22 mouse cellular contexts compared by ENCODE assay signal in genomic region chr2:77498379-77498778, GRCm38 (mm10).
A peak's percentile ranks its signal among the peaks of the same experiment; 100 is the strongest.
DNase-seq lines count a peak whose midpoint lies in the region; ATAC-seq and TF ChIP-seq lines count a peak whose summit lies in the region.
"Had no signal": no experiment of that assay in that cellular context is flagged by ENCODE, and none has a peak within 500 bp of the region (broad histone marks: within the 10 kb centered on the region; RNA-seq: fewer than 3 reads in every experiment).

No protein-coding gene starts in this region.

- no peak overlapping the region for H3K4me3 ChIP-seq in liver, embryonic 13.5 days (replicated peaks)
- H3K4me3 ChIP-seq in liver, postnatal 0 days (ENCODE audit: low read depth, low read length) = no peak overlapping the region
- H3K4me3 ChIP-seq in forebrain, embryonic 16.5 days (replicated peaks; ENCODE audit: low read length) = no peak overlapping the region
- H3K4me3 ChIP-seq: embryonic facial prominence, embryonic 13.5 days; forebrain, embryonic 13.5 days; gastrocnemius, adult 2 months; heart, embryonic 10.5 days; hindbrain, embryonic 12.5 days had no signal

- no peaks in the 10 kb centered on the region for H3K27me3 ChIP-seq in liver, embryonic 13.5 days
- no peaks in the 10 kb centered on the region for H3K27me3 ChIP-seq in liver, postnatal 0 days (ENCODE audit: insufficient read depth, low read length)
- H3K27me3 ChIP-seq in forebrain, embryonic 16.5 days (replicated peaks; ENCODE audit: control insufficient read depth, insufficient read depth, low read length) = no peaks in the 10 kb centered on the region
- H3K27me3 ChIP-seq: CH12.LX; embryonic facial prominence, embryonic 13.5 days; forebrain, embryonic 13.5 days; hindbrain, embryonic 12.5 days had no signal

- H3K4me2 ChIP-seq in liver, embryonic 13.5 days = peak overlapping the region; percentile 36
- H3K4me2 ChIP-seq in liver, postnatal 0 days (ENCODE audit: low read depth, low read length) = no peak overlapping the region; the same call in 1 of the 2 replicates
- H3K4me2 ChIP-seq in forebrain, embryonic 16.5 days (ENCODE audit: low read length) = no peak overlapping the region
- H3K4me2 ChIP-seq: embryonic facial prominence, embryonic 13.5 days; forebrain, embryonic 13.5 days; hindbrain, embryonic 12.5 days had no signal

- H3K4me1 ChIP-seq in liver, embryonic 13.5 days (replicated peaks) = peaks cover 41% of the 10 kb centered on the region
- peaks cover 6% of the 10 kb centered on the region for H3K4me1 ChIP-seq in liver, postnatal 0 days (ENCODE audit: insufficient read depth)
- no peaks in the 10 kb centered on the region for H3K4me1 ChIP-seq in forebrain, embryonic 16.5 days (replicated peaks; ENCODE audit: control insufficient read depth, insufficient read depth, low read length)
- H3K4me1 ChIP-seq: embryonic facial prominence, embryonic 13.5 days; forebrain, embryonic 13.5 days; heart, embryonic 10.5 days; hindbrain, embryonic 12.5 days had no signal

- TF ChIP-seq EP300 in liver, postnatal 0 days (IDR thresholded peaks at IDR 0.05; ENCODE audit: low read depth) = peak; percentile 93

- WGBS in liver, embryonic 13.5 days (ENCODE audit: insufficient replicate concordance) = 33% methylated on average over 4 of the region's 4 CpGs
- 57% methylated on average over 4 of the region's 4 CpGs for WGBS in liver, postnatal 0 days (ENCODE audit: insufficient replicate concordance)
- WGBS in forebrain, embryonic 16.5 days = 86% methylated on average over 4 of the region's 4 CpGs

- peak overlapping the region; percentile 56 for H3K27ac ChIP-seq in liver, embryonic 13.5 days
- H3K27ac ChIP-seq in liver, postnatal 0 days (ENCODE audit: low read depth) = peak overlapping the region; percentile 40; the same call in 1 of the 2 replicates
- H3K27ac ChIP-seq in forebrain, embryonic 16.5 days (ENCODE audit: low read length) = no peak overlapping the region
- H3K27ac ChIP-seq: embryonic facial prominence, embryonic 13.5 days; forebrain, embryonic 13.5 days; gastrocnemius, adult 2 months; heart, embryonic 10.5 days; hindbrain, embryonic 12.5 days had no signal

- TF ChIP-seq CTCF in liver, postnatal 0 days (IDR thresholded peaks at IDR 0.05; ENCODE audit: low read depth) = no peak

- H3K9me3 ChIP-seq in liver, embryonic 13.5 days (replicated peaks) = no peaks in the 10 kb centered on the region
- no peaks in the 10 kb centered on the region for H3K9me3 ChIP-seq in liver, postnatal 0 days (ENCODE audit: low read length)
- H3K9me3 ChIP-seq in forebrain, embryonic 16.5 days (ENCODE audit: control insufficient read depth, low read length) = no peaks in the 10 kb centered on the region
- H3K9me3 ChIP-seq: forebrain, embryonic 13.5 days; heart, embryonic 10.5 days; hindbrain, embryonic 12.5 days had no signal

- DNase-seq in c-Kit-positive CD71-positive TER-119-negative erythroid progenitor cells, embryonic 14.5 days (ENCODE audit: low read depth) = peak; percentile 72
- DNase-seq in liver, embryonic 13.5 days = peak; percentile 26
- no peak for DNase-seq in liver, postnatal 0 days
- no peak for DNase-seq in right cerebral cortex, adult 18-20 months
- DNase-seq in ovary, postnatal 10 days (ENCODE audit: low spot score) = no peak
- DNase-seq in adrenal gland, postnatal 25 days = no peak
- DNase-seq: adrenal gland, adult 8-10 months; cerebellum, adult 8-10 months; cerebellum, postnatal 25 days; gastrocnemius, adult 2 months; gastrocnemius, postnatal 25 days; heart, postnatal 10 days; heart, postnatal 4 days had no signal

- peaks cover 5% of the 10 kb centered on the region; the same call in 1 of the 2 replicates for H3K36me3 ChIP-seq in liver, embryonic 13.5 days
- no peaks in the 10 kb centered on the region for H3K36me3 ChIP-seq in liver, postnatal 0 days (replicated peaks; ENCODE audit: insufficient read depth, low read length)
- no peaks in the 10 kb centered on the region for H3K36me3 ChIP-seq in forebrain, embryonic 16.5 days (ENCODE audit: control insufficient read depth, insufficient read depth)
- H3K36me3 ChIP-seq: embryonic facial prominence, embryonic 13.5 days; heart, embryonic 10.5 days; hindbrain, embryonic 12.5 days had no signal

- 0 out of 2 replicates have a peak overlapping the region, but pooled peaks have one; percentile 13 for H3K9ac ChIP-seq in liver, embryonic 13.5 days
- H3K9ac ChIP-seq in liver, postnatal 0 days (replicated peaks) = no peak overlapping the region
- no peak overlapping the region for H3K9ac ChIP-seq in forebrain, embryonic 16.5 days (replicated peaks; ENCODE audit: low read depth, low read length)
- H3K9ac ChIP-seq: embryonic facial prominence, embryonic 13.5 days; forebrain, embryonic 13.5 days; hindbrain, embryonic 12.5 days had no signal

- ATAC-seq in erythroid progenitor cell, adult 5-6 weeks (replicated peaks; ENCODE audit: low FRiP score, poor library complexity, severe bottlenecking) = 0 out of 2 replicates have a peak, but pooled peaks have one; percentile 34
- ATAC-seq in liver, embryonic 13.5 days (ENCODE audit: low read depth) = peak; percentile 91
- ATAC-seq in liver, postnatal 0 days = peak; percentile 91
- ATAC-seq in forebrain, embryonic 16.5 days = no peak
- ATAC-seq: forebrain, embryonic 13.5 days; hindbrain, embryonic 16.5 days; inflammation-experienced regulatory T-cells, adult 6 months had no signal

Comparison
In these comparisons a context has a peak if more than half of its experiments do, and no peak if none do; other contexts are left out.
1. DNase-seq: peak in c-Kit-positive CD71-positive TER-119-negative erythroid progenitor cells, embryonic 14.5 days (single experiment) and liver, embryonic 13.5 days (single experiment); none in liver, postnatal 0 days (single experiment), right cerebral cortex, adult 18-20 months (single experiment), ovary, postnatal 10 days (single experiment) and adrenal gland, postnatal 25 days (single experiment).